Mouse (Mus musculus): Measurements from ENCODE around the gene Zfp536. TPM values are rescaled to one million over a fixed set of nuclear protein-coding genes. Genes with fewer than 3 reads are reported as not detected.

Zfp536 gene
- total RNA-seq, 2 experiments from 2014 or later: 5.7 to 8.2 TPM

DNA sequence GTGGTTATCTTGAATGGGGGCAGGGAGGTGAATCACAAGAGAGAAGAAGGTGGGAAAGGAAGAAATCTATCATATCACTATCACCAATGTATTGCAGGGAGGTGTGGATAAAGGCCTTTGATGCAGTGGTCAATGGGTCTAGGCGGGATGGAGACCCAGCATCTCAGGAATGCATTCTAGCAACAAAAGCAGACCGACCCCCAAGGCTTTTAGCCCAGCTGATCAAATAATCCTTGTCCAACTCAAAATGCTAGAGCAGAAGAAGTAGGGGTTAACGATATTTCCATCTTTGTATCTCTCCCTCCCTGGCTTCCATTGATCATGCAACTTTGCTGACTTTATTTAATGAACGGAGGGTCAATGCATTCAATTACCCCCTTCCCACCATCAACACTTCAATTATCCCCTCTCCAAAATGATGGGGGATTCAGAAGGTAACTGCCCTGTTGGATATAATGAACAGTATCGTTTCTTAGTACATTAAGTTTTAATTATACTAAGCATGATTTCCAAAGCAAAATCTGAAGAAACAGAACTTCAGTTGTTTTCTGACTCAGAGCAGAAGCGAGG, 209.5 kb downstream of the Zfp536 start:
- no peak for DNase-seq
- intact Hi-C loops (cut with DNase I): no loop called here

DNA sequence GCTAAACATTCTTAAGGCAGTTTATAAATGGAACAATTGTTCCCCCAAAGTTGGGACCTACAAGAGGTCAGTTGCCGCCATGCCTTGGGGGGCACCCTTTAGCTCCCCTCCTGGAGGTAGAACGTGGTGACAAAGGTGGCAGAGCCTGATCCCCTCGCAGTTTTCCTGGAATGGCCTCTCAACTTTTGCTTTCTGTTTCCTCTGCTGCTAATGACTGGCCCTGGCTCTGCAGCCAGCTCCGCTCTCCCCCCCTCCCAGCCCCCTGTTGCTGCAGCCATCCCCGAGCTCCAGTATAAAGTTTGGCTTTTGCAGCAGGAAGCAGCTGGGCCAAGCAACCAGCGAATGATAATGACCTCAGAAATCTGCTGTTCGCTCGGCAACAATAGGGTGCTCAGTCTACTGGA, 210.3 kb downstream of the Zfp536 start:
- intact Hi-C loops (cut with DNase I): no loop called here

DNA sequence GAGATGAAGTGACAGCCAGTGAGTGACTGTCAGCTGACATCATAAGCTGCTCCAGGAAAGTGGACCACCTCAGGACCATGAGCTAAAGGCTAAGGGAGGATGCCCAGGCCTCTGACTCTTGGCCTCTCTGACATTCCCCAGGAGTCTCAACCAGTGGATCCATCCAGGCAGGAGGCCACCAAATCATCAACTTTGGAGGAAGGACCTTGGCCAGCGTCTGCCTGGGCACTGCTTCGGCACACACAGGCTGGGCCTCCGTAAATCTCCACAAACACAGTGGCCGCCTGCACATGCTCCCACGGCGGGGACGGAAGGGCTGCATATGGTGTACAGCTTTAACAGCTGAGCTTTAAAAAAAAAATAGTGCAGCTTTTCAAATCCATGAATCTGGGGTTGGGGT, 210.9 kb downstream of the Zfp536 start:
- intact Hi-C loops (cut with DNase I): no loop called here
- peak in 1 of 2 experiments; percentile 15 for DNase-seq

More for the DNA sequence above, 210.3 kb downstream of the Zfp536 start:
- DNase-seq: peak; percentile 35 to 49

DNA sequence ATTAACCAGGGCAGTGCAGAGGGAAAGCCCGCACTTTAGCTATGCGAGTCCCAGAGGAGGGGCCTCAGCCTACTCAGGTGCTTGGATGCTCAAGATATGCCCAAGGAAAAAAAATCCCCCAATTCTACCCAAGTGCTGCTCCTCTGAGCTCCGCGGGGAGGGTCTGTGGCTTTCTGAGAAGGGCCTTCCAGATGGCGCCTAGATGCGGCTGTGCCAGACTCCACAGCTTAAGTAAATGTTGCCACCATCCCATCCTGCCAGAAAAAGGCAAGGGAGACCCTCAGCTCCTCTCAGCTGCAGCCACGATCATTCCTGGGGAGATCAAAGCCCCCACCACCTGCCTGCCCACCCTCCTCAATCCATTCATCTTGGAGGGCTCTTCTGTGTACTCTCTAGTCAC, 212.9 kb downstream of the Zfp536 start:
- intact Hi-C loops (cut with DNase I): no loop called here
- DNase-seq: no peak

DNA sequence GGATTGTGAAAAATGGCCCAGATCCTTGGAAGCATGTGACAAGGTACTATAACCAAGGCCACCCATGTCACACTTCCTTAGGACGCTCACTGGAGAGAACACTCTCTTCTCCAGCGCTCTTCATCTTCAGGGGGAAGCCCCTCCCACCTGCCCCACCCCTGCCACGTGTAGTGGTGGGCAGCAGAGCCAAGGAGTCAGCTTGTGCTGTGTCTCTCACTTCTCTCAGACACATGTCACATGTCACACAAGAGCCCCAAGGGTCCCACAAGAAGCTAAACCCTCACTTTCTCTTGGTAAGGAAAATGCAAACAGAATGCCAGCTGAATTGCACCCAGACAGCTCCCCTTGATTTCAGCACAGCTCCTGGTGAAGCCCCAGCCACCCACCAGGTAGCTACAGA, 213.6 kb downstream of the Zfp536 start:
- intact Hi-C loops (cut with DNase I): no loop called here
- no peak for DNase-seq

DNA sequence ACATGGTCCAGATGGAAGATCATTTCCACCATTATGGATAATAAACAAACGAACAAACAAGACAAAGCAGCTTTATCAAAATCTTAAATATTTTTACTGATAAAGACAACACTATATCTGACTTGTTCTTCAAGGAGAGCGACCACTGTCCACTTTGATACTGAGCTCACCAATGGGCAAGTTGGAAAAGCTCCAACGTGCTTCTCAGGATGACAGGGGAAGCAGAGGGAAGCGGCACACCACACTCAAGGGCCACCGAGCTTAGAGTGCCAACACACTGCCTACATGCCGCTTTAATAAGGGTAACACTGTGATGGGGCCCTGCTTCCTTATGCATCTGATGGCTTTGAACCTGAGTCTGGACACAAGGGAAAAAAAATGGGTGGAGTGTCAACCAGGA, 214.1 kb downstream of the Zfp536 start:
- DNase-seq: no peak
- intact Hi-C loops (cut with DNase I): no loop called here

DNA sequence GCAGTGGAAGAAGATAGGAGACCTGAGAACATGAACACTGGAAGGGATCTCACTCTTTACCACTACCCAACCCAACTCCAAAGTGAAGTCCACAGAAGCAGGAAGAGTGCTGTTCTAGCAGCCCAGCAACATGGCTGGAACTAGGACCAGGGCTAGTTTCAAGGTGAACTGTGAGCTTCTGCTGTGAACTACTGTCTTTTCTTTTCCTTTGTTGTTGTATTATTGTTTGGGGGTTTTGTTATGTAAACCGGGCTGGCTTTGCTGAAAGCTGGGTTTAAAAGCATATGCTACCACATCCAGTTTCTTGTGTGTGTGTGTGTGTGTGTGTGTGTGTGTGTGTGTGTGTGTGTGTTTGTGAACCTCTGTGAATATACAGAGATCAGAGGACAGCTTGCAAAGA, 216.6 kb downstream of the Zfp536 start:
- DNase-seq: no peak
- intact Hi-C loops (cut with DNase I): no loop called here

DNA sequence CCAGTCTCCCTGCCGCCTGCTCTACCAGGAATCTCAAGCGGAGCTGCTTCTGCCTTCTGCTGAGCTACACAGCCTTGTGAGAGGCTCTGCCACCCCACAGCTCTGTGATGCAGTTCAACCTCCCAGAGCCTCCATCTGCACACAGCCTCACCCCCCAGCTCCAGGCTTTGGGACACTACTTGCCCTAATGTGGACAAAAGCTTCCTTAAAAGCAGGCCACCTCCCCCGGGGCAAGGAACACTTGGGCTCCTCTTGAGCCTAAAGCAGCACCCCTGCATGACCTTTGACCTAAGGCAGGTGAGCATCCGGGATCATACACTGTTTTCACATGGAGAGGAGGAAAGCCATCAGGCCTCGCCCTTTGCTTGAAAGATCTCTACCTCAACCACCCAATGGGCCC, 219.0 kb downstream of the Zfp536 start:
- intact Hi-C loops (cut with DNase I): no loop called here

DNA sequence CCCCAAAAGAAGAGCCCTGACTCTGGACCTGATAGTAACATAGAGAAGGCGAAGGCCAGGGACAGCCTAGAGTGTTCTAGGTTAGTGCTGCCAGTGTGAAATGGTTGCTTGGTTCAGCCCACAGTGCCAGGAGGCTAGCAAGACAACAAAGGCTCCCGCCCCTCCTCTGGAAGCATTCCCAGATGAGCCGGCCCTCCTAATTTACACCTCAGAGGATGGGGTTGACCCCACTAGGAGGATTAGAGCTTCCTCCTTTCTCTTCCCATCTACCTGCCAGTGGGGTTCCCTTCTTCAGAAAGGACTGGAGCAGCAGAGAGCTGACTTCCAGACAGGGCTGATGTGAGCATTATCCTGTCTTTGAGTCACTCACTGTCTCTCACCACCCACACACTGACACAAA, 219.8 kb downstream of the Zfp536 start:
- no peak for DNase-seq
- intact Hi-C loops (cut with DNase I): no loop called here

More for the DNA sequence above, 219.0 kb downstream of the Zfp536 start:
- no peak for DNase-seq

DNA sequence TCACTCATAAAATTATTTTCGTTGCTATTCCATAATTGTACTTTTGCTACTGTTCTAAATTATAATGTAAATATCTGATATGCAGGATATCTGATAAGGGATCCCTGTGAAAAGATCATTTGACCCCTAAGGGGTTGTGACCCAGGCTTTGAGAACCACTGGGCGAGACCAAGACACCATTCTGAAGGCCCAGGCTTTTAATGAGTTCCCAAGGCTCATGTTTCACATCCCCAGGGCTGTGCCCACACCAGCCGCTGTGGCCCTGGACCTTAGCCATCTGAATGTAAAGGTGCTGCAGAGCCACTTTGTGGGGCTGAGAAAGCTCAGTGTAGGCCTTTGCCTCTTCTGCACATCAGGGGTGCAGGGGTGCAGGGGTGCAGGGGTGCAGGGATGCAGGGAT, 221.1 kb downstream of the Zfp536 start:
- DNase-seq: no peak
- intact Hi-C loops (cut with DNase I): no loop called here

DNA sequence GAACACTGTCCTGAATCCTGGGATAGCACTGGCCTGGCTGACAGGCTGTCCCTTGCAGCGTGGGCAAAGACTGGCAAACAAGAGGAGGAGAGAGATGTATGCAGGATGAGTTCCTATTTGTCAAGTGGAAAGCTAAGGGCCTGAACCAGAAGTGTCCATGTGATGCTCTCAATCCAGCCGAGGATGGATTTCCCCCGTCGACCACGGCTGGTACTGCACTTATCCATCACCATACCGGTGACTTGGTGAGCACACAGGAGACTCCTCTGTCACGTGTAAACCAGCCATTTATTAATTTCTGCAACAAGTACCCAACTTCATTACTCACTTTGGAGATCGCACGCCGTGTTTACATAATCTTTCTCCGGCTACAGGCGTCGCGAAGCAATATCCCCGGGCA, 224.6 kb downstream of the Zfp536 start:
- DNase-seq: no peak
- intact Hi-C loops (cut with DNase I): no loop called here

DNA sequence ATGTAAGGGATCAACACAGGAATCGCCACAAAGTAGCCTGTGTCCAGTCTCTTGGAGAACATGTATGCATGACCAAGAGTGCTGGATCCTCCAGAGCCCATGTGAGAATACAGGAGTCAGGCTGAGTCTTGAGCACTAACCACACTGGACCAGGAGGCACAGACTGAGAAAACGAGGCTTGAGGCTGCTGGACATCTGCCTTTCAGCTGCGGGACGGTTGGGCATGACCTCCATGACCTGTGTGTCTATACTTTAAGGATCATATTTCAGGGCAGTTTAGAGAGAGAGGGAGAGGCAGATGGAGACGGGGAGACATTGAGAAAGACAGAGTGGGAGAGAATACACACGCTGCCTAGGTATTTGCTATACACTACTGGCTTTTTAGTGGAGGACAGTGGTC, 229.4 kb downstream of the Zfp536 start:
- no peak for DNase-seq
- intact Hi-C loops (cut with DNase I): no loop called here

DNA sequence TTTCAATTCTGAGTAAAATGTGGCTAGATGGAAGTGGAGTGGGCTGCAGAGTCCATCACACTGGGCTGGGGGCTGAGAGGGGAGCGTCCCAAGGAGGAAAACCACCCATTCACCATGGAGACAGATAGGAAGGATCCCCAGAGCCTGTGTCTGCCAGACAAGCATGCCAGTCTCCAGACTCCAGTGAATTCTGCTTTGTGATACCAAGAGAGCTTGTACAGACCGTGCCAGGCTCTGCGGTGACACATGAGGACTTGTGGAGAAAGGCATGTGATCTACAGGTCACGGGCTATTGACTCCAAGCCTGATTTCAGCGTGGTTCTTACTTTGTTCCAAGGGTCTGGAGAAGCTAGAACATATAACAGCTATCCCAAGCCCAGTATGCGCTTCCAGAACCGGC, 230.5 kb downstream of the Zfp536 start:
- peak in 1 of 2 experiments; percentile 11 for DNase-seq
- intact Hi-C loops (cut with DNase I): no loop called here

DNA sequence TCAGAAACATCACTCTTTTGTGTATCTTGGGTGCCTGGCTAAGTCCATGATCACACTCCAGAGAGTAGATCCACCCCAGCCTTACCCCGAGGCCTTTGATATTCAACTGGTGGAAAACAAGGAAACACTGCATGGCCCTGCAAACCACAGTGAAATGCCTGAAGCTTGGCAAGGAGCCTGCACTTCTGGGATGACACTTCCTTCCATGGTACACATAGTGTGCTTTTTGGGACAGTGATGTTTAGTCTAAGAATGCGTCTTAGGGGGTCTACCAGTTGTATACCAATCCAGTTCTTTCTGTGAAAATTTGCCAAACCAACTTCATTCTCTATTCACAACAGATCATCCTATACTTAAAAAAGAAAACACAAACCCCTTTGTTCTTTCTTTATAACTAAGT, 242.3 kb downstream of the Zfp536 start:
- no peak for DNase-seq
- intact Hi-C loops (cut with DNase I): loop anchor here (5.0 kb wide), 1 partner anchor 51 kb away; no protein-coding TSS in a partner anchor

DNA sequence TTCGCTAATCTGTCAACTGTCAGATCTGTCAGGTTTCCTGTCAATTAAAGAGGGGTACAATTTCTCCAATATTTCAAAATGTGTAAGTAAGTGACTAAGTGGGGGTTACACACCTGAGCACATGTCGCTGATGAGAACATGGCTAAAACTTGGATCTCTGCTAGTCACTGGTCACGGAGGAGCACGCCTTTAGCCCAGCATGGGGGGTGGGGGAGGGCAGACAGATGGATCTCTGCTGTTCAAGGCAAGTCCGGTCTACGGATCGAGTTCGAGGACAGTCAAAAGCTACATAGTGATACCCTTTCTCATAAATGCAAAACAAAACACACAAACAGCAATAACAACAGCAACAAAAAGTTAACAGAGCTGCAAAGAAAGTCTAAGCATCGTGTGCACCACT, 245.1 kb downstream of the Zfp536 start:
- no peak for DNase-seq
- intact Hi-C loops (cut with DNase I): no loop called here

DNA sequence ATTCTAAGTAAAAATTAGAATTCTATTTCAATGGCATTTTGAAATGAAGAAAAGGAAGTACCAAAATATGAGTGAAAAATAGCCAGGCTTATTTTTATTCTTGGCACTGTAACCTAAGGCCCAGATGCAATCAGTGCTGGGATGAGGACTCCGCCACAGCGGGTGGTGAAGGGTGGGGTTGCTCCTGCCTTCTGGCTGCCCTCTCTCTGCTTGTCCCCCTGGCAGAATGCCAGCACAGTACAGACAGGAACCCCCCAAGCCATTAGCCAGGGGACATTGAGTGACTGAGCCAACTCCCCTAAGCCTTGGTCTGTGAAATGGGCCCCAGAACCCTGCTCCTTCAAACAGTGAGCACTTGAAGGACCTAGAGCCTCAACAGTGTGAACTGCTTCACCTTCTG, 245.6 kb downstream of the Zfp536 start:
- DNase-seq: no peak

DNA sequence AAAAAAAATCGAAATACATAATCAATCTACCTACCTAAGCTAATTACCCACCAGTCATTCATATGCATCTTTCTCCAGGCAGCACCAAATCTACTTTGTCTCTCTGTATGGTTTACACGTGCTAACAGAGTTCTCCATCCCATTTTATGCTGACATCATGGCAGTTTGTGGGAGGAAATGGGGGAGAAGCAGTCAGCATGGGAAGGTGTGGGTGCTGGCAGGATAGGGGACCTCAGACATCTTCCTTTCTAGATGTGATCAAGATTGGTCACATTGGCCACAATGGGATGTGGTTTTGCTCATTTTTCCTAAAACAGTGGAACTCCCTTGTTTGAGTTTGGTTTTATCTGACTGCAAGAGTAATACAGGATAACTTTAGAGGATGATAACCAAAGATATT, 252.0 kb downstream of the Zfp536 start:
- intact Hi-C loops (cut with DNase I): no loop called here
- DNase-seq: no peak

More for the DNA sequence above, 245.6 kb downstream of the Zfp536 start:
- intact Hi-C loops (cut with DNase I): no loop called here

DNA sequence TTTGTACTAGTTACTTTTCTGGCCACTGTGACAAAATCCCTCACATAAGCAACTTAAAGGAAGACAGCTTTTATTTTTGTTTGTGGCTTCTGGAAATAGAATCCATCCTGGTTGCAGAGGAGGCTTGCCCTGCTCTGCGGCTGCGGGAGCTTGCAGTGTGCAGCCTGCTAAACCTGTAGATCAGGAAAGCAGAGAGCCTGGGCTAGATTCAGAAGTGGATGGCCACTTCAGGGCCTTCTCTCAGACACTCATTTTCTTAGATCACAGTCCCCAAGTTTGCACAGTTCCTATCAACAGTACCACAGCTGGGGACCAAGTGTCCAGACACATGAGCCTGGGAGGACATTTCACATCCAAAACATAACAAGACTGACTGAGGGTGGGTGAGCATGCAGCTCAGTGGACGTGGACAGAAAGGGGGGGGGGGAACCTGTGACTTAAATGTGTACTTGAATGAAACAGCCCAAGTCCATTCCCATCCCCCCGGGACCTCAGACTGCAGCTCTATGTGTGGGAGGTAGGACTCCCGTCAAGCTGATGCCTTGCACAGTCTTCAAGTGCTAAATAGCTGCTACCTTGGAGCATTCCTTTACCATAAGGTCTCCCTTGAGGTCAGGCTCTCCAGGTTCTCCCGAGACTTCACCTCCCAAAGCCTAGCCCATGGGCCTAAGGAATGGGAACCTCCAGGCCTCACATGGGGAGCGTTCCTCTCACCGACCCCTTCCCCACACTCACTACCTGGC, 262.3 kb downstream of the Zfp536 start:
- intact Hi-C loops (cut with DNase I): no loop called here

DNA sequence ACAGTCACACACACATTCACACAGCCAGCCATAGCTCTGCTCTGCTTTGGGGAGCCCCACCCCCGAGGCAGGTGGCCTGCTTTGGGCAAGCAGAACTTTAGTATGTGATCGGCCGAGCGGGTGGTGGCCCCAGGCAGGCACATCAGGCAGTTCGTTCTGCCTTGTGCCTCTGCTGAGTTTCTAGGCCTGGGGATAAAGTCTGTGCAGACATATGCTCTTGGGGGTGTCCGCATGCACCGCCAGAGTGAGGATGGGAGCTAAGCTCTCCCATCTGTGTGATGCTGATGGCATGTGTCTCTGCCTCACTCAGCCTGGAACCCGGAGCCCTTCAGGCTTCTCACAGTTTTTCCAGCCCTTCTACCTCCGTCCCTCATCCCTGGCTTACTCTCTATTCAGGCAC, 263.7 kb downstream of the Zfp536 start:
- no peak for DNase-seq
- intact Hi-C loops (cut with DNase I): loop anchor here (10.0 kb wide), 1 partner anchor 65 kb away; no protein-coding TSS in a partner anchor

More for the DNA sequence above, 262.3 kb downstream of the Zfp536 start:
- DNase-seq: no peak

DNA sequence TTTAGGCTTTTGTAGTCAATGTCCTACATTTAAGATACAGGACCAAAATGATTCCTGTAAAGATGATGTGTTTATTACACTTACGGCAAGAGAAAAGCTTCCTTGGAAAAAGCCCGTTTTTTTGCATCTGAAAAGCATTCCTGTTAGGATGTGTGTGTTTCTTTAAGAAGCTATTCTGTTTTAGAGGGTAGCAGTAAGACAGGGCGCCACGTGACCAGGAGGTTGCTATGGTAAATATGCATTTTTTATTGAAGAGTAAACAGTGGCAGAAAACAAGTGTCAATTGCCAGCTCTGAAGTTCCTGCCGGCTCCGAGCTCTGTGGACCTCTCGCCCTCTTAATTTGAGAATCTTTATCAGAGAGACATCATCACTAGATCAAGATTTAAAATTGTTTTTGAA, 267.9 kb downstream of the Zfp536 start:
- intact Hi-C loops (cut with DNase I): loop anchor here (10.0 kb wide), 1 partner anchor 61 kb away; no protein-coding TSS in a partner anchor
- no peak for DNase-seq

DNA sequence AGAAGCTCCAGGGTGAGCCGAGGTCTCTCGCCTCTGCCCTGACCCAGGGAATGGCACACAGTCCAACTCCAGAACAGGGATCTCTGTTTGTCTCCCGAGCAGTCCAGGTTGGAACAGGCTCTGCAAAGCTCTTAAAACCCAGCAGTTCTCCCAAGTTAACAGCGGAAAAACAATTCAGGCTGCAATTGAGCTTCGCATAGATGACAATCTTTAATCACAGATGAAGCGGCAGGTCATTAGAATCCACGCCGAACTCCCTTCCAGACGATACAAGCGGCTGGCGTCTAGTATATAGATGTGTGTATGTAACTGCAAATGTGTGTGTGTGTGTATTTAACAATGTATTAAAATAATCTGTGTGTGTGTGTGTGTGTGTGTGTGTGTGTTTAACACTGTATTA, 268.3 kb downstream of the Zfp536 start:
- no peak for DNase-seq
- intact Hi-C loops (cut with DNase I): loop anchor here (10.0 kb wide), 1 partner anchor 60 kb away; no protein-coding TSS in a partner anchor

DNA sequence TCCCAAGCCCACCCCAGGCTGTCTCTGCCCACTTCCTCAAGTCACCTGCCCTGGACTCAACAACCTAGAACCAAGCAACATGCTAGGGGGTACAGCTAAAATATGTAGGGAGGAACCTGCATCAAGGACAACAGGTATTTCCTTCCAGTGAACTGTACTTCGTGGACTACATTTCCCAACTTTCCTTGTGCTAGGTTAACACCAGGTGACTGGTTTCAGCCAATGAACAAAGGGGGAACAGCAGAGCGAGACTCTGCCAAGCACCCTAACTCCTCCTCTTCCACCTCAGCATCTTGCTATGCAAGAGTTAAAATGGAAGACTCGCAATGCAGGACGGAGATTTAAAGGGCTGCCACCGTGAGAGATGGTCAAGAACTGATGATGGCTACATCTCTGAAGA, 274.6 kb downstream of the Zfp536 start:
- intact Hi-C loops (cut with DNase I): no loop called here
- no peak for DNase-seq
